Mouse (Mus musculus) embryo, embryonic 10.5 days (tissue): ENCODE measurements around the gene Gm26938.

Source experiments
- DNase-seq: peaks from one replicate; pipeline ENCODE4 v3.0.0-alpha.2; 2015; ENCODE audit warnings: low spot score

The Gm26938 gene

DNA sequence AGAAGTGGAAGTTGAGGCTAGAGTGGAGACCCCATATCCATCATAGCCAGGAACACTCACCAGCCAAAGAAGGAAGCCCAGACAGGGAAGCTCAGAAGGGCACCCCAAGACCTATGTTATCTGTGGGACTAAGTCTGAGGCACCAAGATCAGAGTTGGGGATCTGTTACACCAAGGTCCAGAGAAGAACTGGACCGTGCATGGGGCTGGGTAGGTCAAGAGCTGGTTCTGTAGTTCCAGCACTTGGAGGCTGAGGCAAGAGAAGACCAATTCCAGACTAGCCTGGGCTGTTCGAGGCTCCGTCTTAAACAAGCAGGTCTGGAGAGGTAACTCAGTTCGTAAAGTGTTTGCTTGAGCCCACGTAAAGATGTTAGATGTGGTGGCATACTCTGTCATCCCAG lies 32.1 kb downstream of the Gm26938 start:
- DNase-seq, result no peak

DNA sequence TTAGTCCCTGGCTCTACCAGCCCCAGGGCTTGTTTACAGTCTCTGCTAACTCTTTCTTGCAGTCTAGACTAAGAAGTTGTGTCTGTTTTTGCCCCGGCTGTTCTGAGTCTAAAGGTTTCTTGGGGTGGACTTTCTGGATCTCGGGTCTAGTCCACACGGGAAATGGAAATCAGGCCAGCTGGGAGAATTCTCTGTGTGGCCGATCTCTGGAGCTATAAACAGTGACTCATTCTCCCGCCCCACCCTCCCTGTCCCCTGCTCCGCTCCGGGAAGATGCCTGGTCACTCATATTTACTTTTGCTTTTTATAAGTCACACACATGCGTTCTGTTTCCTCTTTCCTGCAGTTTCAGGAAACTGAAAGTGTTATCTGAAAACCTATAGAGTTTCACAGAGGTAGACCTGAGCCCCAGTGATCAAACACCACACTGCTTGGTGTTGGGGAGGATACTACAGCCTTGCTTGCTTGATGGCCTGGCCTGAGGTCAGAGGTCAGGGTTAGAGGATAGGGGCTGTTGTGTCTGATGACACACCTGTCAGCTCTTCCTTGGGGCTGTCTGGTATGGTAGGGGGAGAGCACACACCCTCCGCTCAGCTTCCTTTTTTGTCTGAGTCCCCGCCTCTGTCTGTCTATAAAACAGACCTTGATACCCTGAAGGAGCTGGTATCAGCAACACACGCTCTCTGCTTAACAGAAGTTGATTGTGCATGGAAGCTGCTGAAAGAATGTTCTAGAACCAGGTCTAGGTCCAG lies 32.7 kb downstream of the Gm26938 start:
- no peak for DNase-seq

- no peak for DNase-seq
Measured at GRCm38 (mm10) chr5:139792966-139793337, 33.3 kb downstream of the Gm26938 start.

DNA sequence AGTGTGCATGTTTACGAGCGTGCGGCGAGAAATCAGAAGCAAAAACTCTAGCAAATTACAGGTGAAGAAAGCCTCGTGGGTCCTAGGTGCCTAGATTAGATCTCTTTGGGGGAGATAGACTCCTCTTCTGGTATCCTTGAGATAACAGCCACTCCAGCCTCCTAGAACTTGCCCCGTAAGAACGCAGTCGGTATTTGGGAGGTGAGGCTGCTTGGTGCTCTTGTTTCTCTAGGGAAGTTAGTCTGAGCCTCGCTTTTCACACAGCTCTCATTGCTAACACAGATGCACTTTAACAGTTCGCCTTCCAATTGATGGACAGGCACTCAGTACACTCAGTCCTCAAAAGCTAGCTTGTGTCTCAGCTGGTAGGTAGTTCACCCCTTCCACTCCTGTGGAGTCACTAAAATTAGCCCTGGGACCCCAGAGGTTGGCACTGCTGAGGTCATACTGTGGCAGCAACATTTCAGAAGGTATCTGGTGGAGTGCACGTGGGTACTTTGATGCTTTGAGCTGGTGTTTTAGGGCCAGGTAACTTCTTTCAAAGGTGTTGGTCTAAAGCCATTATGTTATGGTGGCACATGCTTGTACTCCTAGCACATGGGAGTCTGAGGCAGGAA lies 33.9 kb downstream of the Gm26938 start:
- no peak for DNase-seq

DNA sequence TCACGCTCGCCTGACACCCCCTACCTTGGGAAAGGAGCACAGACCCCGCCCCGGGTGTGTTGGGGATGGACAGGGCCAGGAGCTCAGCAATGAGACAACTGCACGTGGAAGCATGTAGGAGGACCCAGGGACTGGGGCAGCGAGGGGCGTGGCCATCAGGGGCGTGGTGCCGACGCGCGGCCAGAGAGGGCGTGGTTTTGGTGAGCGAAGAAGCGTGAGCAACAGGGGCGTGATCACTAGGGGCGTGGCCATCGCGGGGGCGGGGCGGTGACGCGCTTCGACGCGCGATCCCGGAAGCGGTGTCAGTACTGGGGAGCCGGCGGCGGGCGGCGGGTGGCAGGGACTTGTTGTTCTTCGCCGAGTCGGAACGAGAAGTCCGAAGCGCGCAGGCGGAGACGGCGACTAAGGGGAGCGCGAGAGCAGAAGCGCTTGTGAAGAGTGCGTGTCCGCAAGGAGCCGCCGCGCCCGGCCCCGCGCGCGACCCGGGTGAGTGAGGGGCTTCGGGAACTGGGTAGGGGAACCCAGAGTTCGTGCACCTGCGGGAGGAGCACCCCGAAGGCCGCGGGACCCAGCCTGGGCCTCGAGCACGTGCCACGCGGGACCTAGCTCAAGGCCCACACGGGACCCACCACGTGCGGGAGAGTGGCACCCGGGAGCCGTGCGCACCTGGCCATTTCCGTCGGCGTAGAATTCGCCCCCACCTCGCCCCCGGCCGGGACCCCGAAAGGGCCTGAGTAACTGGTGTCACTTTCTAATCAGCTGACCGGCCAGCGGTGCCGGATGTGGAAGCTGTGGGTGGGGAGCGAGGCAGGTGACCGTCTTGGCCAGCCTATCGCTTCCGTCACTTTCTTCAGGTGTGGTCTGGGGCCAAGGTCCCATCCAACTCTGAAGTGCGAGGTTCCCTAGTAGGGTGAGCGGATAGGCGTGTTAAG lies 34.7 kb downstream of the Gm26938 start, which contains the start of gene Mafk:
Mafk (plus strand) TSS at position 287 of the 932 bp plus-strand sequence.
- peak; percentile 95 for DNase-seq

- DNase-seq, result no peak
Measured at GRCm38 (mm10) chr5:139789466-139789865, 36.7 kb downstream of the Gm26938 start.

DNA sequence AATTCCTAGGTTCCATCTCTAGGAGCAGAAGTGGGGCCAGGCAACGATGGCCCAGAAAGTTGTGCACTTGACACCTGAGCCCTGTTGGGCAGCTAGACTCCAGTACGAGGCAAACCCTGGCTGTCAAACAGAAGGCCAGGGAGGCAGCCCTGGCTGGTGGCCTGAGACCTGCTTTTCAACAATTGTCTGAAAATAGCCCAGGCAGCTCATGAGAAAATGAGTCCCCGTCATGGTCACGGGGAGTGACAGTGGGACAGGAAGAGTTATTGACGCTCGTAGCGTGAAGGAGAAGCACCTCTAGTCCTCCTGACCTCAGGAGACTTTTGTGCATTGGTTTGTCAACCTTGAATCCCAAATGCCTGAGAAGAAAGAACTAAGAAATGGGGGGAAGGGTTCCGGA lies 44.8 kb downstream of the Gm26938 start:
- DNase-seq, result no peak

- no peak for DNase-seq
Measured at GRCm38 (mm10) chr5:139776966-139777365, 49.2 kb downstream of the Gm26938 start.

GRCm38 (mm10) chr5:139775216-139775926 lies 50.8 kb downstream of the Gm26938 start, which contains the start of gene Ints1:
Ints1 (minus strand) TSS chr5:139775674.
- peak; percentile 98 for DNase-seq

DNA sequence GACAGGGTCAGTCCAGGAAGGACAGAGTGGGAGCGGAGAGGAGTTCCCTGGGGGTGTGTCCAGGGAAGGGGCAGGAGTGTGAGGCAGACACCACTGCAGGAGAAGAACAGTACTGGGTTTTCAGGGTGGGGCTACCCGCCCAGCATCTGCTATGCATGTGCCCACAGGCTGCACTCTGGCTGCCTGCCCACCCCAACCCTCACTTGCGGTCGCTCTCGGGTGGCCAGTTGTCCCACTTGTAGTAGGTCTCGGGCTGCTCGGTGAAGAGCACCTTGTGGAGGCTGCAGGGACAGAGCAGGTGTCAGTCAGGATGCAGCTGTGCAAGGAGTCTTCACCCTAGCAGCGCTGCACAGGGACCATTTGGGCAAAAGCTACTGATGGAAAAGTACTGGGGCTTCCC lies 58.0 kb downstream of the Gm26938 start:
- DNase-seq, result no peak

GRCm38 (mm10) chr5:139764296-139764695 lies 61.9 kb downstream of the Gm26938 start:
- peak; percentile 64 for DNase-seq

- DNase-seq, result no peak
Measured at GRCm38 (mm10) chr5:139758096-139758495, 68.1 kb downstream of the Gm26938 start.
